Mouse (Mus musculus) embryonic fibroblast, embryonic 13.5 days (primary cell): ENCODE measurements around the gene Ttc28.

ENCODE experiments used
- CTCF ChIP-seq: IDR thresholded peaks from 2 replicates; pipeline ENCODE4 v1.5.1; 2011; ENCODE audit warnings: mild to moderate bottlenecking, control low read depth, low read length, moderate library complexity, borderline replicate concordance; ENCODE audit not compliant: insufficient read depth
- POLR2A ChIP-seq: IDR thresholded peaks from 2 replicates; pipeline ENCODE4 v1.6.1; 2011; ENCODE audit warnings: low read depth, mild to moderate bottlenecking, control low read depth, low read length, moderate library complexity

GRCm38 (mm10) chr5:110839038-110839677, 40.4 kb upstream of the Ttc28 start:
- TF ChIP-seq CTCF: no peak
- TF ChIP-seq POLR2A: no peak
